Mouse (Mus musculus): ENCODE measurements around the gene Pacsin2.
"Not testable (repeated sequence)": the region's sequence is repeated elsewhere in the genome, so short reads cannot be mapped to it uniquely, and the experiment has no call there.

Gene Pacsin2

GRCm38 (mm10) chr15:83479818-83480217 lies 15.4 kb upstream of the Pacsin2 start:
- no peak for DNase-seq (ENCODE audit: low spot score in 2 of 2)

- no peak for DNase-seq (ENCODE audit: low spot score in 2 of 2)
Observed at GRCm38 (mm10) chr15:83478096-83478495, 13.7 kb upstream of the Pacsin2 start.

- no peak for DNase-seq (ENCODE audit: low spot score in 2 of 2)
Observed at GRCm38 (mm10) chr15:83476593-83477273, 12.3 kb upstream of the Pacsin2 start.

DNA sequence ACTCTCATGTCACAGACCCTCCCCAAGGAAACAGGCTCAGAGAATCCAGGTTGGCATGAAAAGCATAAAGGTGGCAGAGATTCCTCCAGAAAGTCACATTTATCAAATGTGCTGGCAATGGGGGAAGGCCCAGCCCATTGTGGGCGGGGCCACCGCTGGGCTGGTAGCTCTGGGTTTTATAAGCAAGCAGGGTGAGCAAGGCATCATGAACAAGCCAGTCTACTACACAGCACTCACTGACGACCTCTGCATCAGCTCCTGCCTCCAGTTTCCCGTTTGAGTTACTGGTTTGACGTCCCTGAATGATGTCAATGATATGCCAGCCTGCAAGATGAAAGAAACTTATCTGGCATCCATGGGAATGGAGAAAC lies 10.0 kb upstream of the Pacsin2 start:
- peak; percentile 63 to 76 for DNase-seq (ENCODE audit: low spot score in 2 of 2)

DNA sequence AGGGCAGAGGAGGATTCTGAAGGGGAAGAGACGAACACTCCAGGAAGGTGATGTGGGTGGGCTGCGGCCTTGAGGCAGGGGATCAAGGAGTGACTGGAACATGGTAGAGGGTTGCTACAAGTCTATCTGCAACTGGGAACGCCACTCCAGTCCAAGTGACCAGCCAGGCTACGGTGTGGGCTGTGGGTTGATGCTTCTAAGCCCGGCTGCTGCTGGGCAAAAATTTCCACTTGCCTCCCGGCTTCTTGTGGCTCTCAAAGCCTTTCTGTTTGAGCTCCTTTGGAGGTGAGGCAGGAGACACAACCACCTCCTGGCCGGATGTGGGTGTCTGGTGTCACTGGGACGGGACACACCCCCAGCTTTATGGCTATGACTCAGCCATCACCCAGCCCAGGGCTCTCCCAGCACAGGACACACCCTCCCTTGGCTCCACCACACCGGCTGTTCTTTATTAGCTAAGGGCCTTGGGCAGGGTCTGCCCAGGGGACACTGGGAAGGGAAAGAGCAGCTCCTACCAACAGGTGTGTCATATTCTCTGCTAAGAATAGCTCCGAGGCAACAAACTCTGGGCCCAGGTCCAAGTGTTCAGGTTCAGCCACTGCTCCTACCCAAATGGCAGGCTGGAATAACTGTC lies 9.5 kb upstream of the Pacsin2 start:
- DNase-seq (ENCODE audit: low spot score in 2 of 2) = peak; percentile 71 to 84

- DNase-seq (ENCODE audit: low spot score in 2 of 2) = no peak
Observed at GRCm38 (mm10) chr15:83473251-83473650, 8.8 kb upstream of the Pacsin2 start.

GRCm38 (mm10) chr15:83471476-83471875 lies 7.1 kb upstream of the Pacsin2 start:
- no peak for DNase-seq (ENCODE audit: low spot score in 2 of 2)

DNA sequence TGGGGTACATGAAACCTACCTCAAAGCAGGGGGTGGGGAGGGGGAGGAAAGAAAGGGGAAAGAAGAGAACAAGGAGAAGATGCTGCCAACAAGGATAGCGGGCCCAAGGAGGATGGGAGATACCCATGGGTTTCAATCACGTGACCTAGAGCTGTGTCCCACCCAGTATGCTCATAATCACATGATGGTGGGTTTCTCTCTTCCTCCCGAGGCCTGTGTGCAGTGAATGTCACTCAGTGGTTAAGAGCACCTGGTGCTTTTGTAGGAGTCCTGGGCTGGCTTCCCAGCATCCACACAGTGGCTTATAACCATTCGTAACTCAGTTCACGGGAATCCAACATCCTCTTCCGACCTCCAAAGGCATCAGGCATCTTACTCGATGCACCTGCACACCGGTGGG lies 6.0 kb upstream of the Pacsin2 start:
- DNase-seq (ENCODE audit: low spot score in 2 of 2) = no peak

GRCm38 (mm10) chr15:83469279-83469821 lies 4.9 kb upstream of the Pacsin2 start:
- no peak for DNase-seq (ENCODE audit: low spot score in 2 of 2)

GRCm38 (mm10) chr15:83467232-83467966 lies 3.0 kb upstream of the Pacsin2 start:
- DNase-seq (ENCODE audit: low spot score in 2 of 2) = no peak

- DNase-seq (ENCODE audit: low spot score in 2 of 2) = no peak
Observed at GRCm38 (mm10) chr15:83466331-83466730, 1.9 kb upstream of the Pacsin2 start.

DNA sequence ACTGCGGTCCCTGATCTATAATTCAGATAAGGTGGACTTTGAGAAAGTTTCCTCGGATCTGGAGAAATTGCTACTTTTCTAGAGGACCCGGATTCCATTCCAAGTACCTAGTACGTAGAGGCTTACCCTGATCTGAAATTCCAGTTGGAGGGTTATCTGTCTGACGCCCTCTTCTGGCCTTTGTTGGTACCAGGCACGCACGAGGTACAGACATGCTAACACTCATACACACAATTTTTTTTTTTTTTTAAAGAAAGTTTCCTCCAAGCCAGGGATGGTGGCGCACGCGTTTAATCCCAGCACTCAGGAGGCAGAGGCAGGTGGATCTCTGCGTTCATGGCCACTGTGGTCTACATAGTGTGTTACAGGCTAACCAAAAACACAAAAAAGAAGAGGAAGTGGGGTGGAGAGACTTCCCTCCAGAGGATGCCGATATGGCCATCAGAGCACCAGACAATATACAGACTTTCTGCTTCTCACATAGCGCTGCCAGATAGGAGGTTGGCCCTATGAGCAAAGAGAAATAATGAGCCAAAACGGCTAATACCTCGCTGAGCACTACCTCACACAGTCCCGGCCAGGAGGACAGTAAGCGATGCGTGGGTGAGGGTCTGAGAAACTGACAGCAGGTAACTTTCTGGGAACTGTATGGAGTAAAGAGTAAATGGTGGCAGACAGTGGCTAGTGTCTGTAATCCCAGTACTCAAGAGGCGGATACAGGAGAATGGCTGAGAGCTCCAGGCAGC lies 672 bp upstream of the Pacsin2 start:
- peak in 1 of 2 experiments; percentile 42 for DNase-seq (ENCODE audit: low spot score in 2 of 2)

- peak in 1 of 2 experiments; percentile 27 for DNase-seq (ENCODE audit: low spot score in 2 of 2)
Observed at GRCm38 (mm10) chr15:83463369-83464082, 880 bp downstream of the Pacsin2 start.

DNA sequence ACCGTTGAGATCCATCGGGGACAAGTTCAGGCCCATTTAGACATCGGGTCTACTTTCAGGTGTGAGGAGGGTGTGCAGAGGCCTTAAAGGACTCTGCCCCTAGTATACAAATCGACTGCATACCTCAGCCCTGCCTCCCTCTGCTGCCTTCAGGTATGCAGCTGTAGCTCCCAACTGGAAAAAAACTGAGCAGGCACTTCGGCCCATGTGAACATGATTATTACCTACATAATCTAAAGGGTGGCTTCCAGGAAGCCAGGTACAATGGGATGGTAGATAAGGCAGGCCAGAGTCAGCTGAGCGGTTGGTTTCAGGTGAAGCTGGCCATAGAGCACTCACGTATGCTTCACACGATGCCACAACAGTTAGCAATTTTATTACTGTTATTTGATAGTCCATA lies 2.1 kb downstream of the Pacsin2 start:
- DNase-seq (ENCODE audit: low spot score in 2 of 2) = not testable (repeated sequence)

- DNase-seq (ENCODE audit: low spot score in 2 of 2) = no peak
Observed at GRCm38 (mm10) chr15:83460891-83461290, 3.5 kb downstream of the Pacsin2 start.

DNA sequence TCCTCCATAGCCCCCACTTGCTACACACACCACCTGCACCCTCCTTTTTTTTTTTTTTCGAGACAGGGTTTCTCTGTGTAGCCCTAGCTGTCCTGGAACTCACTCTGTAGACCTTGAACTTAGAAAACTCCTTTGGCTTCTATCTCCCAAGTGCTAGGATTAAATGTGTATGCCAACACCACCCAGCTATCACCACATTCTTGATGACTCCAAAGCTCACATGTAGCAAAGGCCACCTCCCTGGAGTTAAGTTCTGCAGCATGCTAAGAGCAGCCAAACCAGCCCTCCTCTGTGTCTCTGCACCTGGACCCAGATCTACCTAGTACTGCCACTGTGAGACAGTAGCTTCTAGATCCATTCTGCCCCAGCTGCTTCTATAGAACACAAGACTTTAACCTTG lies 6.9 kb downstream of the Pacsin2 start:
- DNase-seq (ENCODE audit: low spot score in 2 of 2) = no peak

DNA sequence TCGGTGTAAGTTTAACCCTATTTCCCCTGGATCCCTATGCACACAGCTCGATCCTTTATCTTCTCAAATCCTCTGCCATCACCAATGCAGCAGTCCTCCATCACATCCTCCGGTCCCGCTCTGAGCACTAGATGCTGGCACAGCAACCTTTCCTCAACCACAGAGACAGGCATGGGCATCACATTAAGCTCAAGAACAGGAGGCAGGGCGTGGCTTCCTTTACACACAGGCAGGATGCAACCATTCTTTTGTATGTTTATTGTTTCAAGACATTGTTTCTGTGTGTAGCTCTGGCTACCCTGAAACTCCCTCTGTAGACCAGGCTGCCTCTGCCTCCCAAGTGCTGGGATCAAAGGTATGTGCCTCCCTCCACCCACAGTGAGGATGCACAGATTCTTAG lies 8.8 kb downstream of the Pacsin2 start:
- DNase-seq (ENCODE audit: low spot score in 2 of 2) = no peak

GRCm38 (mm10) chr15:83455034-83455433 lies 9.4 kb downstream of the Pacsin2 start:
- DNase-seq (ENCODE audit: low spot score in 2 of 2) = no peak

GRCm38 (mm10) chr15:83454419-83454818 lies 10.0 kb downstream of the Pacsin2 start:
- DNase-seq (ENCODE audit: low spot score in 2 of 2) = no peak

DNA sequence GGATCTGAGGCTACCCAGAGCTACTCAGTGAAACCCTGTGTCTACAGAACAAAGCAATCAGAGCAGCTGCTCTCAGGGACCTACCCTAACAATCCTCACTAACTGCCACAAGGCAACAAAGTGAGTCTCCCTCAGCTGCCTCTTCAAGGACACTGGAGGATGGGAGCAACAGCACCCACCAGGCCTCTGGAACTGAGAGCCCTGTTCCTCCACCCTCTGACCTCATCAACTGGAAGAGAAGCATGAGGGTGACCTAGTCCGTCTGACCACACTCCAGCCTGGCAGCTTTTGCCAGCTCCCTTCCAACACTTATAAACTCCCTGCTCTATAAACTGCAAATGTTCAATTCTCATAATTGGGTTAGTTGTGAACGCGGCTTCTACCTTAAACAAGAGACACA lies 10.5 kb downstream of the Pacsin2 start:
- DNase-seq (ENCODE audit: low spot score in 2 of 2) = no peak

DNA sequence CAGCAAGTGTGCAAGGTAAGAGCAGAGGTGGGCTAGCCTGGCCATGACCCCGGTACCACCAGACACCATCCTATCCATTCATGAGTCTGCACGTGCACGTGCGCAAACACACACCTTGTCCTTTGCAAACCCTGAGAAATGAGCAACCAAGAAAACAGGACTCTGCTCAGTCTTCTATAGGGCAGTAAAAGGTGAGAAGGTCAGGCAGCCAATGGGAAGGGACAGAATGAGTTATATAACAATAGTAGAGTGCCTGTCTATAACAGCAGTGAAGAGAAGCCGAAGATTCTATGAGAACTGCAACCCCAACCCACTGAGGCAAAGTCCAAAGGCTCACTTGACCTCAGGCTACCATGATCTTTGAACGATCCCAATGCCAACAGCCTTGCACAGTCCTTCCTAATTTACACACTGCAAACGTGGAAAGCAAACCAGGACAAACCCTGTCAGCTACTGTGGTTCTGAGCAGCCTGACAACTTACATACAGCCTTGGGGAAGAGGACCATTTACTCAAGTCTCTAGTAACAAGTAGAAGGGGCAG lies 12.1 kb downstream of the Pacsin2 start:
- no peak for DNase-seq (ENCODE audit: low spot score in 2 of 2)
